Mouse (Mus musculus) left cerebral cortex, postnatal 36 days (tissue): Measurements from ENCODE around the gene Hdx. TPM values are rescaled to one million over a fixed set of nuclear protein-coding genes. Genes with fewer than 3 reads are reported as not detected.

Experiments
- DNase-seq, 2 experiments: peaks; one replicate each; pipeline ENCODE4 v3.0.0; 2021 to 2022; ENCODE audit warnings: low spot score in 2 of 2, mixed read lengths in 1 of 2
- intact Hi-C: fragments of 180-260 bp; cut with DNase I; formaldehyde crosslinking; loops from one replicate; pipeline ENCODE4 v1.15.1; 2025
- total RNA-seq, 2 experiments: library from RNA; stranded (reverse); gene quantifications; 2 replicates each; pipeline ENCODE4 v1.2.3; 2021

Hdx gene
- total RNA-seq, result 1 to 10 TPM; 3.3 to 4.1 TPM

GRCm38 (mm10) chrX:111696356-111697282 lies at the start of gene Hdx:
Hdx (minus strand) TSS chrX:111697079.
- intact Hi-C loops, result no loop called here
- peak; percentile 47 to 50 for DNase-seq

DNA sequence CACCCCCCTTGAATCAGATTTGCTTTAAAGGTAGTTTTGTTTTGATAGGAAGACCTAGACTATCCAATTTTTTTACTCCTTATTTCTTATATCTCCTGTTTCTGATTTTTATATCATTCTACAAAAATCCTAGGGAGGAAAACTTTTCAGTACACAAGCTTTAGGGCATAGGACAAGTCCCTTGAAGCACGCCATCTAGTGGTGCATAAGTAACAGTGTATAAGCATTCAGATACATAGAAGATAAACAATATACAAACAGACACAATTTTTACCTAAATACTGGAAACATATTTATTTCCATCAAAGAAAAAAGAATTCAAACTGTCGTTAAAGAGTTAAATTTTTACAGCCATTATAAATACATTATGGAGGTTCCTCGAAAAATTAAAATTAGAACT lies 11.2 kb downstream of the Hdx start:
- intact Hi-C loops, result no loop called here
- DNase-seq, result no peak

GRCm38 (mm10) chrX:111671685-111672084 lies 25.2 kb downstream of the Hdx start:
- no peak for DNase-seq
- intact Hi-C loops, result no loop called here

- no peak for DNase-seq
- intact Hi-C loops, result no loop called here
These were observed 36.5 kb downstream of the Hdx start for GRCm38 (mm10) chrX:111660381-111660780.

DNA sequence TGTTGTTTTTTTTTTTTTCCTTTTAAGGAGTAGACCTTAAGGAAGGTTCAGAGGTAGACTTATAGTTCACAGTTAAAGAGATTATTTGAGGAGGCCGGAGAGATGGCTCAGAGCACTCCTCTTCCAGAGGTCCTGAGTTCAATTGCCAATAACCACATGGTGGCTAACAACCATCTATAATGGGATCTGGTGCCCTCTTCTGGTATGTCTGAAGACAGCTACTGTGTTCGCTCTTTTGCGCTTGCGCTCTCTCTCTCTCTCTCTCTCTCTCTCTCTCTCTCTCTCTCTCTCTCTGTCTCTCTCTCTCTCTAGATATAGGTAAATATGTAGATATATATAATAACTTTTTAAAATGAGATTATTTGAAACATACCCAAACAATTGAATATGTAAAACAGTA lies 38.2 kb downstream of the Hdx start:
- intact Hi-C loops, result no loop called here
- DNase-seq, result no peak

- intact Hi-C loops, result no loop called here
- DNase-seq, result no peak
These were observed 51.9 kb downstream of the Hdx start for GRCm38 (mm10) chrX:111644945-111645344.

GRCm38 (mm10) chrX:111640616-111641015 lies 56.3 kb downstream of the Hdx start:
- intact Hi-C loops, result no loop called here
- no peak for DNase-seq

DNA sequence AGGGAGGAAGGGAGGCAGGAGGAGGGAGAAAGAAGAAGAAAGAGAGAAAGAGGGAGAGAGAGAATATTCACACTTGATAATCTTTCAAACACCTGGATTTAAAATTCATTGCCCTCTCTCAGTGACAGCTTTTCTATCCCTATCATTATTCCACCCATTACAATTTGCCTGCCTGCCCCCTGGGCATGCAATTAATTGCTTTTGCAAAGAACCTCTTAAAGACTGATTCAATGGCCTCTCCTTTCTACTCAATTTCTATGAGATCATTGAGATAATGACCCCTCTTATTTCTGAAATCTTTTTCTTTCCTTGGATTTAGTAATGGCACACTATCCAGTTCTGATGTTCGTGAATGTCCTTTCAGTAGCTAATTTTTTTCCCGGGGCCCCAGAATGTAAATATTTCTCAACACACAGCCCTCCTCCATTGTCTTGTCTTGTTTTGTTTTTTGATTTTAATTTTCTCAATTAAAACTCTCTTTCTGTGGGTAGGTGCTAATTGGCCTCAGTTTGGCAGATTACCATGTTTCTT lies 99.2 kb downstream of the Hdx start:
- no peak for DNase-seq
- intact Hi-C loops, result no loop called here

GRCm38 (mm10) chrX:111587616-111588015 lies 109.3 kb downstream of the Hdx start:
- no peak for DNase-seq
- intact Hi-C loops, result no loop called here

- no peak for DNase-seq
- intact Hi-C loops, result no loop called here
These were observed 119.8 kb downstream of the Hdx start for GRCm38 (mm10) chrX:111577044-111577443.

DNA sequence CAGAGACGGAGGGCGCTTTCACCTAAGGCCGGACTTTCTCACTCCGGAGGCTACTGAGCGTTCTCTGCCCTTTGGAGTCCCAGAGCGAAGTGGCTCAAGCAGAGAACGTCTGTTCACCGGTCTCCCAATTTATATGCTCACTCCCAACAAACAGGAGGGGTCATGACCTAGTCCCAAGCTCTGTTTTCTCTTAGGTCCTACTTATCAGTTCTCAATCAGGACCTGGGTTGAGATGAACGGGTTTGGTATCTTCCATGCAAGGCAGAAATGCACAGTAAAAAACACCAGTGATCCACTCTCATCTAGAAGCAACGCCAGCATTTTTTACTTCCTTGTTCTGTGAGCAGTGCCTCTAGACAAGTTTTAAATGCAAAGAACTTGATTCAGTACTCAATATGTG lies 159.0 kb downstream of the Hdx start, which contains the start of gene Rps6ka6:
Gene Rps6ka6 (minus strand): TSS at position 101 of the 400 bp plus-strand sequence.
- intact Hi-C loops, result no loop called here
- DNase-seq, result no peak

Other genes starting within 250 kb of the Hdx start
- 1 to 10 TPM; 3.6 to 3.9 TPM for gene Rps6ka6, start 159.1 kb downstream of the Hdx start, total RNA-seq
- gene Gm45194, start 194.3 kb upstream of the Hdx start, total RNA-seq, result not detected